Mouse (Mus musculus) forebrain, postnatal 0 days (tissue): ENCODE measurements at regions not wholly inside any gene's neighbourhood (a gene's known extent, or its start where the extent isn't known, plus 50 kb on each side); places are given as distances from the start of the nearest gene placed in this dataset.

Source experiments
- ATAC-seq: fragments of 200-750 bp; cut with Nextera tagmentation; 2 replicates; pipeline ENCODE4 v1.8.0; 2017; ENCODE audit warnings: mild to moderate bottlenecking, moderate library complexity
- DNase-seq: peaks from one replicate; pipeline ENCODE4 v3.0.0-alpha.2; 2015
- H3K27ac ChIP-seq: fragments of 300-500 bp; sonication (generic); 2 replicates; pipeline ENCODE4 v1.5.1; 2014; ENCODE audit warnings: low read depth, mild to moderate bottlenecking, antibody characterized with exemption, low read length, moderate library complexity, mixed read lengths
- H3K27me3 ChIP-seq: fragments of 300-500 bp; sonication (generic); 2 replicates; pipeline ENCODE4 v1.6.1; 2014; ENCODE audit warnings: mild to moderate bottlenecking, low read length, mixed read lengths; ENCODE audit not compliant: insufficient read depth
- H3K36me3 ChIP-seq: fragments of 300-500 bp; sonication (generic); 2 replicates; pipeline ENCODE4 v1.6.1; 2014; ENCODE audit warnings: mild to moderate bottlenecking, moderate library complexity; ENCODE audit not compliant: insufficient read depth
- H3K4me1 ChIP-seq: fragments of 300-500 bp; sonication (generic); 2 replicates; pipeline ENCODE4 v1.6.1; 2014; ENCODE audit warnings: antibody characterized with exemption; ENCODE audit not compliant: insufficient read depth
- H3K4me2 ChIP-seq: fragments of 300-500 bp; sonication (generic); 2 replicates; pipeline ENCODE4 v1.6.1; 2014; ENCODE audit warnings: low read depth, mild to moderate bottlenecking, moderate library complexity
- H3K4me3 ChIP-seq: fragments of 300-500 bp; sonication (generic); 2 replicates; pipeline ENCODE4 v1.5.1; 2014; ENCODE audit warnings: low read depth, low read length, mixed read lengths
- H3K9ac ChIP-seq: fragments of 300-500 bp; sonication (generic); 2 replicates; pipeline ENCODE4 v1.6.1; 2014; ENCODE audit warnings: mild to moderate bottlenecking
- H3K9me3 ChIP-seq: fragments of 300-500 bp; sonication (generic); 2 replicates; pipeline ENCODE4 v1.6.1; 2016; ENCODE audit warnings: low read length
- CTCF ChIP-seq: sonication (generic); IDR thresholded peaks from 2 replicates; pipeline ENCODE4 v1.5.1; 2016; ENCODE audit warnings: antibody characterized with exemption, control low read depth, low read depth
- WGBS: fragments of 180-500 bp; shearing (Covaris S2); extraction: QIAGEN DNeasy Blood & Tissue Kit; methylation state at CpG from one replicate; pipeline ENCODE4 v1.1.7; 2014; 5-methylcytosine and 5-hydroxymethylcytosine counted together

GRCm38 (mm10) chr3:47213141-47213540 is 765.1 kb upstream of the Pabpc4l start:
- Histone ChIP-seq H3K4me3 (no peak overlapping the region), H3K9ac (no peak overlapping the region), H3K27ac (no peak overlapping the region), H3K4me2 (no peak overlapping the region), H3K9me3 (no peaks in the 10 kb centered on the region), H3K27me3 (no peaks in the 10 kb centered on the region), H3K4me1 (no peaks in the 10 kb centered on the region), H3K36me3 (no peaks in the 10 kb centered on the region)
- no peak for TF ChIP-seq CTCF
- 60% methylated on average over 2 of the region's 2 CpGs for WGBS
- DNase-seq (no peak), ATAC-seq (no peak)

GRCm38 (mm10) chr3:47197584-47197983 is 749.6 kb upstream of the Pabpc4l start:
- Histone ChIP-seq H3K9me3 (no peaks in the 10 kb centered on the region), H3K27ac (no peak overlapping the region), H3K36me3 (no peaks in the 10 kb centered on the region), H3K27me3 (no peaks in the 10 kb centered on the region), H3K4me1 (no peaks in the 10 kb centered on the region), H3K4me3 (no peak overlapping the region), H3K4me2 (no peak overlapping the region), H3K9ac (no peak overlapping the region)
- ATAC-seq = no peak
- no peak for DNase-seq
- TF ChIP-seq CTCF = no peak

GRCm38 (mm10) chr3:47184226-47184625 is 736.2 kb upstream of the Pabpc4l start:
- TF ChIP-seq CTCF = no peak
- H3K4me3 ChIP-seq = no peak overlapping the region
- H3K36me3 ChIP-seq = no peaks in the 10 kb centered on the region
- H3K9me3 ChIP-seq = no peaks in the 10 kb centered on the region
- H3K27ac ChIP-seq = no peak overlapping the region
- H3K9ac ChIP-seq = no peak overlapping the region
- no peak for ATAC-seq
- DNase-seq = no peak
- 48% methylated on average over 3 of the region's 3 CpGs for WGBS
- H3K4me1 ChIP-seq = no peaks in the 10 kb centered on the region
- no peaks in the 10 kb centered on the region for H3K27me3 ChIP-seq
- H3K4me2 ChIP-seq = no peak overlapping the region

- no peaks in the 10 kb centered on the region for H3K36me3 ChIP-seq
Measured at GRCm38 (mm10) chr3:47182762-47183161, 734.7 kb upstream of the Pabpc4l start.

GRCm38 (mm10) chr3:47180377-47180776 is 732.4 kb upstream of the Pabpc4l start:
- Histone ChIP-seq H3K4me3 (no peak overlapping the region), H3K4me2 (no peak overlapping the region), H3K9ac (no peak overlapping the region), H3K9me3 (no peaks in the 10 kb centered on the region), H3K27ac (no peak overlapping the region), H3K27me3 (no peaks in the 10 kb centered on the region), H3K4me1 (no peaks in the 10 kb centered on the region), H3K36me3 (no peaks in the 10 kb centered on the region)
- no peak for DNase-seq
- WGBS = 89% methylated on average over 1 of the region's 1 CpGs
- TF ChIP-seq CTCF = no peak
- ATAC-seq = no peak

More at GRCm38 (mm10) chr3:47182762-47183161, 734.7 kb upstream of the Pabpc4l start:
- Histone ChIP-seq H3K4me1 (no peaks in the 10 kb centered on the region), H3K4me2 (no peak overlapping the region), H3K27me3 (no peaks in the 10 kb centered on the region), H3K4me3 (no peak overlapping the region), H3K9me3 (no peaks in the 10 kb centered on the region), H3K9ac (no peak overlapping the region), H3K27ac (no peak overlapping the region)
- no peak for TF ChIP-seq CTCF
- WGBS = 89% methylated on average over 2 of the region's 2 CpGs
- ATAC-seq = no peak
- DNase-seq = no peak
